Mouse (Mus musculus) hindlimb bud, embryonic 11.5 days (tissue): ENCODE data around the gene Pus10.
"Not testable (repeated sequence)": the region's sequence is repeated elsewhere in the genome, so short reads cannot be mapped to it uniquely, and the experiment has no call there.

Source experiments
- DNase-seq: peaks from one replicate; pipeline ENCODE4 v3.0.0-alpha.2; 2012; ENCODE audit warnings: low read depth, low spot score; ENCODE audit errors: extremely low spot score

Gene Pus10

DNA sequence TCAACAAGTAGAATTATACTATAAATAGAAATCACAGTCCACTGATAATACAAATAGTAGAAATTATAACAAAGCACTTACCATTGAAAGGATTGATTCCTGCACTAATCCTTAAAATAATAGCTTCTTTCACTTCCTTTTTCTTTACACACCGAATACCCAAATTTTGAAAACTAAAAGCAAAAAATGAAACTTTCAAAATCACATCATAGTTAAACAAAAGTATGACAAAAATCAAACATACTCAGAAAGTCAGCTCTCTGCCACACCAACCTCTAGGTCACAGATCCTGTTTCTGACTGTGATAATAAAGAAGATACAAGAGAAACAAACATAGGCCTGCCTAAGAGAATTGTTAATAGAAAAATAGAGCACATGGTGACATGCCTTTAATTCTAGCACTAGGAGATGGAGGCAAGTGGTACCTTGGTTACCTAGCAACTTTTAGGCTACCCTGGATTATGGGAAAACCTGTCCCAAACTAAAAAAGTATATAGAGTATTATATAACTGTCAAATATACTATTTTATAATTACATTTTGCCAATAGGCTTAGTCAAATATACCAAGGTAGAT, 87.7 kb downstream of the Pus10 start:
- DNase-seq, result no peak

DNA sequence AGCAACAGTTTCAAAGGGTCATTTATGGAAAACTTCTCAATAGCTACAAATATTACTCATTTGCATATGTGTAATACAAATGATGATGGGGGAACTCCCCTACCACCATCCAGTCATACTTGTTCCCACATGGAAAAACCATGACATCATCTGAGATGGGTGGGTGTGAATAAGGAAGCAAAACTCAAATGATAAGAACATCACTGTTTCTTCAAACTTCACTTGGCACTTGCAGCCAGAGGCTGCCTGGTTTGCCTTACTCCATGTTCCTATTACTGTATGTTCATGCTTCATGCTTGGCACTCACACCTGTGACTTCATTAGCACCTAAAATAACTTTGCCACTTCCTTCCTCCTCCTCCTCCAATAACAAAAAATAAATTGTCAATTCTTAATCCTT, 88.9 kb downstream of the Pus10 start:
- DNase-seq, result no peak

DNA sequence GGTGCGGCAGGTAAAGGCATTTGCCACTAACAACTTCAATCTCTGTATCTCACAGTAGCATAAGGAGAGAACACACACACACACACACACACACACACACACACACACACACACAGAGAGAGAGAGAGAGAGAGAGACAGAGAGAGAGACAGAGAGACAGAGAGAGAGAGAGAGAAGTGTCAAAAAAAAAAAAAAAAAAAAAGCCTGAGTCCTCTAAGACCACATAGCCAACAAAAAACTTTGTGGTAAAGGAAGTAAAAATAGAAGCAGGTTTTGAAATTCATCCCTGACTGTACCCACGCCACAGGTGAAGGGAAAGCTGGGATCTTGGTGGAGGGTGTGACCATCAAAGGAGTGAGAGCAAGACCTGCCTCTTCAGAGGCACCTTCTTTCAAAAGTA, 92.7 kb downstream of the Pus10 start:
- no peak for DNase-seq

DNA sequence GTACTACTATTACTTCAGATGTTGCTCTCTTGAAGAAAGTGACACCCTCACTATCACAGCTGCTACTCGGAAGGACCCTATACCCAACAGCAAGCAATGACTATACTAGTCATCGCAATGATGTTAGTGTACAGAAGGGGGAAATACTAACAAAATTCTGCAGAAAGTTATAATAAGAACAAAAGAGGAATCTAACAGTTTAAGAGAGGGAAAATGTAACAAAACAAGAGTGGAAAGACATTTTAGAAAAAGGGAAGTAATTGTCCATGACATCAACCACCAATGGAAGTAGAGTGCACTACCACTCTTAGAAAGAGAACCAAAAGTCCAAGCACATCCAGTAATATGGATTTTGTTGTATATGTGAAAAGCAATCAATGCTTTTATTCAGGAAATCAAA, 97.2 kb downstream of the Pus10 start:
- no peak for DNase-seq

DNA sequence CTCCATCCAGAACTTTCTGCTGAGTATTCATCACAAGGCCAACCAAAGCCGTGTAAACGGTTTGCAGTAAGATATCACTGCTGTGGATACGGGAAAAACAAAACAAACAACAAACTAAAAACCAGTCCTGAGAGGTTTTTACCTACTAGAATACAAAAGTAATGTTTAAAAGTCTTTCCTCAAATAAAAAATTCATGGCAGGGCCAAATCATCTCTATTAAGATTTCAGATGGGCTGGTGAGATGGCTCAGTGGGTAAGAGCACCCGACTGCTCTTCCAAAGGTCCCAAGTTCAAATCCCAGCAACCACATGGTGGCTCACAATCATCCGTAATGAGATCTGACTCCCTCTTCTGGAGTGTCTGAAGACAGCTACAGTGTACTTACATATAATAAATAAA, 101.9 kb downstream of the Pus10 start:
- not testable (repeated sequence) for DNase-seq

DNA sequence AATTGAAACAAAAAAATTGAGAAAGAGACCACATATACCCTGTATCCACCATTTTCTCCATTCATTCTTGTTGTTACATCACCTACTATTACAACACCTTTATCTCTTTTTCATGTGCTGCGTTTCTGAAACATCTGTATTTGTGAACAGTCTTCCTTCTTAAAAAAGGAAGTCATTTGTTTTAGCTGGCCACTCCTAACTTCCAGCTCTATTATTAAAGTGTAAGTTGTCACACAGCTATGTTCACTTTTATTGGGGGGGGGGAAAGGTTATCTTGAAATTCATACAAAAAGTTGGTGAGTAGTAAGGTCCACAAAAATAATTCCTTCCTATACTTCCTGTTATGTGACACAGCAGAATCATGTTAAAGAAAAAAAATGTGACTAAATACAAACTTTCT, 102.5 kb downstream of the Pus10 start:
- no peak for DNase-seq

DNA sequence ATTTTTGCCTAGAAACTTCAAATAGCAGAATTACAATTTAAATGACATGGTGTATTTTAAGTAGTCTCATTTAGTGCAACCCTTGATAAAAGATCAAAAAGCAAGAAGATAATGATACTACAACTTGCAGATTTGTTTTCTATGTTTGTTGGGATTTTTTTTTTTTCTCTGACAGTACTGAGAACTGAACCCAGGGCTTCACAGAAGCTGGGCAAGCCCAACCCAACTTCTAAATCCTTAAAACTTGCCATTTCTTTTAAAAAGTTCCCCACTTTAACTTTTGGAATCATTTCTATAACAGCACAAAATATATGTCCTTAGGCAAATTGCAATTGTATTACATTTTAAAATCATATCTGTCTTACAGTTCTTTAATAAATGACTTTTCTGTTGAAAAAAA, 103.6 kb downstream of the Pus10 start:
- DNase-seq, result no peak

DNA sequence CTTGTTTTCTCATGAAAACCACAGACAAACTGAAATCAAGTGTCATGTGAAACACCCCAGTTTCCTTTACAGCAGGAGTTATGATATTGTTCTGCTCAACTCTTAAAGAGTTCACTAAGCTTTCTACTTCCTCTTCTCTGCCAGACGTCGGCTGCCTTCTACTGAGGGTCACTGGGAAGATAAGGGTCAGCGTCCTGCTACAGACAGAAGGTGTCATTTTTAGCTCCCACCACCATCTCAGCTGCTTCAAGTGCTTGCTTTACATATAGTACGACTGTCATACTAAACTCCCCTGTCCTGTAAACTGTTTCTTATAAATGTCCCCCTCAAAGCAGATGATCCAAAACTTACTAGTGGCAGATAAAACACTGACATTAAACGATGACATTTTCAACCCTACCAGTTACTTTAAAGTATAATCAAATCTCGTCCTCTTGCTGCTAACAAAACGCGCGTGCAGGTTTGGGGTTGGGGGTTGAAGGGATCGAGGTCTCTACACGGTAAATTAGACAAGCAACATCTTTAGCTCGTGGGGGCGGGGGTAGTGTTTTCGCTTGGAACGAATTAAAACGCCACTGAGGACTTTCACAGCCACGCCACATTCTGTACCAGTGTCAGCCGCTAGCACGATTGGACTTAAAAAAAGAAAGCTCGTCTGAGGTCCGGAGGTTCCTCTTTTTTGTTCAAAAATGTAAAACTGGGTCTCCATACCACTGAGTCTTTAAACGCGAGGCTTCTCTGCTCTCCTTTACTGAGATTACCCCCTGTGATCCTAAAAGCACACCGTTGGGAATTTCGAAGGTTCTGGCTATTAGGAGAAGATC, 104.4 kb downstream of the Pus10 start:
- peak; percentile 26 for DNase-seq

DNA sequence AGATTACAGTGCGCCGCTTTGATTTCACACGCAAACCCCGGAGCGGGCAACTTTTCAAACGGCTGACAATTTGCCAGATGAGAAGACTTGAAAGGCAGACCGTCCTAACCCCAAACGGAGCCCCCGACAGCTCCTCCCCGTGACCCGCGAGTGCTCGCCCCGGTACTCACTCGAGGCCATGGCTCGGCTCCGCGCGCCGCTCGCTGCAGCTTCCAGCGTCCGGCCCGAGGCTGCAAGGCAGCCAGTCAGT, 105.0 kb downstream of the Pus10 start:
- DNase-seq, result no peak

DNA sequence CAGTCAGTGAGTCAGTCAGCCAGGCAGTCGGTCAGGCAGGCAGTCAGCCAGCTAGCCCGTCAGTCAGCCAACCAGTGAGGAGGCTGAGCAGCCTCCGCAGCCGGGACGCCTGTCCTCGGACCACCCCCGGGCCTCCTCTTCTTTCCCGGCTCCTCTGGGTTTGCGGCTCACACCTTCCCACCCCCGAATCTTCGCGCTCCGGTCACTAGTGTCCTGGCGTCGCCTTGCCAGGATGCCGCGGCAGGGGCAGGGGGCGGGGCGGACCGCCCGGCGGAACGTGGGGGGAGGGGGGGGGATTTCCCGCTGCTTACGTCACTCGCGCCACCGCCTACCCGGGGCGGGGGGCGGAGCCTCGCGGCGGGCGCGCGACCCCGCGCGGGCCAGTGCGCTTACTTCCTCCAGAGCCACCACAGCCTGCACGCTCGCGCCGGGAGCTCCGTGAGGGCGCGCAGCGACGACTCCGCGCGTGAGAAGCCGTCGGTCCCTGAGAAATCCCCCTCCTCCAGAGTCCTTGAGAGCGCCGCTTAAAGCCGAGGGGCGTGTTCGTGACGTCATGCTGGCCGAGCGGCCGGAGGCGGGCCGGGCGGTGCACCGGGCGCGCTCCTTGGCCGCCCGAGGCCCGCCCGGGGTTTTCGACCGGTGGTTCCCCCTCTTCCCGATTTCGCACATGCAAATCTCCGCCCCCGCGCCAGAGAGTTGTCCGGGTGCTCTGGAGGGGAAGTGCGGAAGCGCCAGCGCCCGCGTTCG, 105.5 kb downstream of the Pus10 start, which contains the start of gene Rel:
Gene Rel (minus strand): TSS at position 211 of the 747 bp plus-strand sequence.
- DNase-seq, result peak; percentile 39

DNA sequence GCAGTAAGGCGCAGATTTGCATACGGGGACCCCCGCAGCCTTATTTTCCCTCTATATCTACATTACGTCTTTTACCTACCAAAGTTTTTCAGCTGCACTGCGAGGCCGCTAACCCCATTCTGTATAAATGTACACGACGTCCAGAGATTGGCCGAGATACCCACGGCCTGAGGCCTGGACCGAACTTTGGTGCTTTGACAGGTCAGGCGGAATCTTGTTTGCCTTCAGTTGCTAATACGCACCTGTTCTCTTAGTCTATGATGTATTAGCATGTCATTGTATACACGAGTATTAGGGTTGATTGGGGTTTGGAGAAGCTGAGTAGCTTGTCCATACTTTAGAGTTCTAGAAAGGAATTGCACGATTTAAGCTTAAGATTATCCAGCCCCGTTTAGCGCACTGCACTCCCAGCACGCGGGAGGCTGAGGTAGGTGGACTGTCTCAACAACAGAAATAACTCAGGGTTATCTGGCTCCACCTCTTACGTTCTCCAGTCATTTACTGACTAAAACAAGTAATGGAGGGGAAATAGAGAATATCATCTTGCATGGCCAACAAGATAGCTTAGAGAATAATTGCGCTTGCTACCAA, 106.1 kb downstream of the Pus10 start:
- peak; percentile 5 for DNase-seq

DNA sequence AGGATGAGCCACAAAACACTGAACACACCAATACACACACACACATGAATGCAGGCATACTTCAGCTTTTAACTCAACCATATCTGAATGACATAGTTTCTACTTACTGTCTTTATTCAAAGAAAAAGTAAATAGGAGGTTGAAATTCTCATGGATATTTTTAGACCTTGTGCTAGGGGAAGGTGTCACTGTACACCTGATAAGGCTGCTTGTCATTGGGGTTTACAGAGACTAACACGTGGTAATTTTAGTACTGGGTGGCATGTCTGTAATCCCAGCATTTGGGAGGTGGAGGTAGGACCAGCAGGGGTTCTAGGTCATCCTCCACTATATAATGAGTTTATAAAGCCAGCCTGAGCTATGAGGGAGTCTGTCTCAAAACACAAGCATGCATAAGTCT, 107.0 kb downstream of the Pus10 start:
- DNase-seq, result no peak

DNA sequence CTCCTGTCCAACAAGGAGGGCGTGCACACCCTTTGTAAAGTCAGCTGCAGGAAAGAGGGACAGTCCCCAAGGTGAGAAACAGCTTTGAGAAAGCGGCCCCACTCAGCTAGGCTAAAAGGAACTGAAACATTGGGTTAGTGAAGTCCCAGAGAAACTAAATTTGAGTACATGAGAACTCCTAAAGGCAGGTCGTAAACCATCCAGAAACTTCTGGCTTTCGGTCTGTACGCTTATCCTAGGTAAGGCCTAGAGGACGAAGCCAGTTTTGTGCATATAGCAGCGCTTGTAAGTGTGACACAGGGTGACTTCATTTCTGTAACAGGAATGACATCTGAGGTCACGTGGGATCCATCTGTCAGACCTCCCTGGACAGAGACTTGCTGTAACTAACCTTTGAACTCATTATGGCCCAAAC, 113.3 kb downstream of the Pus10 start:
- no peak for DNase-seq

DNA sequence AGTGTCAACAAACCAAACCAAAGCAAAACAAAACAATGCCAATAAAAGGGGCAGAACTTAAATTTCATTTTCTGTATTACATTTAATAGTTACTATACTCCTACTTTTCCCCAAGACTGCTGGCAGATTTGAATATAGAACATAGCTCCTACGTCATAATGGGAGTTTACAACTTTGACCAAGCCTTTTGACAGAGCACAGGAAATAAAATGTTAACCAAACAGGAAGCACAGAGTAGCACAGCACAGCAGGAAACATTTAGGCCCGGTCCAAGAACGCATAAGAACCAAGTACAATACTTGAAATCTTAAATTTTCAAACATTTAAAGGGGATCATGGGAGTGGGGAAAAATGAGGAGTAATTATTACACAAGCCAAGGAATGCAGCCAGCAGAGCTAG, 116.6 kb downstream of the Pus10 start:
- DNase-seq, result no peak
